Mouse (Mus musculus): ENCODE measurements around the gene Mccc2. TPM values are rescaled to one million over a fixed set of nuclear protein-coding genes. Genes with fewer than 3 reads are reported as not detected.

Mccc2 gene
- polyA plus RNA-seq, 1 experiment from 2014 or later, result 32.5 TPM

DNA sequence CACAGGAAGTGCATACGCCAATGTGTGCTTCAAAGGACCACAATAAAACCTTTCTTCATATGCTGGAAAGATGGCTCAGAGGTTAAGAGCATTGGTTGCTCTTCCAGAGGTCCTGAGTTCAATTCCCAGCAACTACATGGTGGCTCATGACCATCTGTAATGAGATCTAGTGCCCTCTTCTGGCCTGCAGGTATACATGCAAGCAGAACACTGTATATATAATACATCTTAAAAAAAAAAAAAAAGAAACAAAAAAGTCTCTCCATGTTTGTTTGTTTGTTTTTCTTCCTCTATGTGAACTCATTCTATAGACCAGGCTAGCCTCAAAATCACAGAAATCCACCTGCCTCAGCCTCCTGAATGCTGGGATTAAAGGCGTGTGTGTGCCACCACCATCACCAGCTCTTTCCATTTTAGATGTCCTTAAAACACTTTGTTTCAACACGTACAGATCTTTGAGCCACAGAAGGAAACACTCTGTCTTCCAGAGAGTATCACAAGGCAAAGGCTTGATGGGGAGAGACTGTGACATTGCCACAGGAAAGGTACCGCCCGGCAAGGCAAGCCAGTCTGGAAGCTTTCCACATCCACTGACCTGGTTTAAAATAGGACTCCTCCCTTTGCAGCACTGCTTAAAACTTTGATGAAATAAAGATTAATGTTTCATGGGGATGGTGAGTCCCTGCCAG is 60.4 kb downstream of the Mccc2 start:
- TF ChIP-seq CTCF (IDR thresholded peaks at IDR 0.05; ENCODE audit: low read depth) (peak; percentile 30), EP300 (IDR thresholded peaks at IDR 0.05; ENCODE audit: low read depth) (no peak)
- H3K36me3 ChIP-seq (replicated peaks; ENCODE audit: insufficient read depth, low read length), result peaks cover 22% of the 10 kb centered on the region; the same call in 1 of the 2 replicates
- H3K4me2 ChIP-seq (ENCODE audit: low read depth, low read length), result no peak overlapping the region
- H3K27ac ChIP-seq (ENCODE audit: low read depth), result no peak overlapping the region
- no peak overlapping the region for H3K4me3 ChIP-seq (ENCODE audit: low read depth, low read length)
- no peaks in the 10 kb centered on the region for H3K27me3 ChIP-seq (ENCODE audit: insufficient read depth, low read length)
- H3K4me1 ChIP-seq (ENCODE audit: insufficient read depth), result no peaks in the 10 kb centered on the region
- H3K9ac ChIP-seq (replicated peaks), result no peak overlapping the region
- WGBS (ENCODE audit: insufficient replicate concordance), result 81% methylated on average over 5 of the region's 5 CpGs
- DNase-seq (no peak), ATAC-seq (no peak)
- H3K9me3 ChIP-seq (ENCODE audit: low read length), result no peaks in the 10 kb centered on the region

DNA sequence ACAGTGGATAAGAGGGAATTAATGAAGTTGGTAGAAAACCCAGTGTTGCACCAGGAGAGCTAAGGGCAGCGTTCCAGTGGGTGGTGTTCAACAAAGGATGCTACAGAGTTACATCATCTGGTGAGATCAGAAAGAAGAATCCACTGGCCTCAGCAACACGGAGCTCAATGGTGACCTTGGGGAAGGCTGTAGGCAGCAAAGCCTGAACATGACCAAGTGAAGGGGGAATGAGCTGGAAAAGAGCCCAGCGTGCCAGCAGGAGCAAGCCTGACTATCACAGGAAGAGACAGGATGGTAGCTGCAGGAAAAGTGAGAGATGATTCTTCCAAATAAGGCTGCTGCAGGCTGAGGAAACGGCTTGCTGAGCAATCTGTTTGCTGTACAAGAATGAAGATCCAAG is 68.0 kb downstream of the Mccc2 start:
- no peak overlapping the region for H3K4me3 ChIP-seq (ENCODE audit: low read depth, low read length)
- peaks cover 29% of the 10 kb centered on the region; the same call in 1 of the 2 replicates for H3K36me3 ChIP-seq (replicated peaks; ENCODE audit: insufficient read depth, low read length)
- no peak overlapping the region for H3K9ac ChIP-seq (replicated peaks)
- TF ChIP-seq CTCF (IDR thresholded peaks at IDR 0.05; ENCODE audit: low read depth) (no peak), EP300 (IDR thresholded peaks at IDR 0.05; ENCODE audit: low read depth) (no peak)
- H3K27me3 ChIP-seq (ENCODE audit: insufficient read depth, low read length), result no peaks in the 10 kb centered on the region
- no peaks in the 10 kb centered on the region for H3K4me1 ChIP-seq (ENCODE audit: insufficient read depth)
- H3K9me3 ChIP-seq (ENCODE audit: low read length), result peaks cover 4% of the 10 kb centered on the region; the same call in 1 of the 2 replicates
- H3K4me2 ChIP-seq (ENCODE audit: low read depth, low read length), result no peak overlapping the region
- no peak for DNase-seq
- no peak for ATAC-seq
- H3K27ac ChIP-seq (ENCODE audit: low read depth), result no peak overlapping the region
- 83% methylated on average over 4 of the region's 4 CpGs for WGBS (ENCODE audit: insufficient replicate concordance)

DNA sequence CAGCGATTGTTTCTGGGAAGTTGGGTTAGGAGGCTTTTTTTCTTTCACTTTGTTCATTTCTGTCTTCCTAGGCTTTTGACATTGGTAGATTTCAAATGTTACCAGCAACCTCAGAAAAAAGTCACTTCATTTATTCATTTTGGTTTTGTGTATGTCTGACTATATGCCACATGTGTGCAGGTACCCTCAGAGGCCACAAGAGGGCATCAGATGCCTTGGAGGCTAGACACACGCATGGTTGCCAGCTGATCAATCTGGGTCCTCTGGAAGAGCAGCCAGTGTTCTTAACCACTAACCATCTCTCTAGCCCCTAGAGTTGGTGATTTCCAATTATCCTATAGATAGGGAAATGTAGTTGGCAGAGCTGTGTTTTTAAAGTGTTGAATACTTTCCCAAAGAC is 71.9 kb downstream of the Mccc2 start:
- H3K4me2 ChIP-seq (ENCODE audit: low read depth, low read length), result no peak overlapping the region

DNA sequence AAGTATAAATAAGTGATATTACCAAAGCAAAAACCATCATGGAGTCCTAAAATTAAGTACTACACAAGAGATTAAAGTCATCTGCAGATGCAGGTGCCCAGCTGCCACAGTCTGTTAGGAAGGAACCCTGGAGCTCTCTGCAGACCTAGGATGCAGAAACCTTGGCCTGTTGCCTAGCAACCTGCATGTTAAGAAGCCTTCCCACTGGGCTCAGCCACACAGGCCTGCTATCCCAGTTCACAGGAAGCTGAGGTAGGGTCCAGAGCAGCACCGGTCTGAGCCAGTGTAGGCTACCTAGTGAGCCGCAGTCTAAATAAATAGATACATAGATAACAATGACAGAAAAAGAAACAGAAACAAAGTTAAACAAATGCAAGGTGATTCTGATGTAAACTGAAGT is 74.8 kb downstream of the Mccc2 start:
- Histone ChIP-seq H3K36me3 (replicated peaks; ENCODE audit: insufficient read depth, low read length) (no peaks in the 10 kb centered on the region), H3K9ac (replicated peaks) (no peak overlapping the region), H3K4me2 (ENCODE audit: low read depth, low read length) (no peak overlapping the region), H3K4me3 (ENCODE audit: low read depth, low read length) (no peak overlapping the region), H3K27me3 (ENCODE audit: insufficient read depth, low read length) (no peaks in the 10 kb centered on the region), H3K27ac (ENCODE audit: low read depth) (no peak overlapping the region), H3K9me3 (ENCODE audit: low read length) (peaks cover 4% of the 10 kb centered on the region; the same call in 1 of the 2 replicates), H3K4me1 (ENCODE audit: insufficient read depth) (no peaks in the 10 kb centered on the region; the same call in 1 of the 2 replicates)
- 48% methylated on average over 2 of the region's 2 CpGs for whole genome bisulfite sequencing (ENCODE audit: insufficient replicate concordance)
- TF ChIP-seq CTCF (IDR thresholded peaks at IDR 0.05; ENCODE audit: low read depth) (no peak), EP300 (IDR thresholded peaks at IDR 0.05; ENCODE audit: low read depth) (no peak)
- ATAC-seq, result no peak
- no peak for DNase-seq

More for the DNA sequence above, 71.9 kb downstream of the Mccc2 start:
- H3K27me3 ChIP-seq (ENCODE audit: insufficient read depth, low read length), result no peaks in the 10 kb centered on the region
- H3K9ac ChIP-seq (replicated peaks), result no peak overlapping the region
- H3K27ac ChIP-seq (ENCODE audit: low read depth), result no peak overlapping the region
- 92% methylated on average over 2 of the region's 2 CpGs for WGBS (ENCODE audit: insufficient replicate concordance)
- 0 out of 2 replicates have a peak, but pooled peaks cover 7% of the 10 kb centered on the region for H3K36me3 ChIP-seq (replicated peaks; ENCODE audit: insufficient read depth, low read length)
- DNase-seq, result no peak
- no peak overlapping the region for H3K4me3 ChIP-seq (ENCODE audit: low read depth, low read length)
- TF ChIP-seq EP300 (IDR thresholded peaks at IDR 0.05; ENCODE audit: low read depth) (no peak), CTCF (IDR thresholded peaks at IDR 0.05; ENCODE audit: low read depth) (peak; percentile 26)
- ATAC-seq, result no peak
- H3K4me1 ChIP-seq (ENCODE audit: insufficient read depth), result no peaks in the 10 kb centered on the region; the same call in 1 of the 2 replicates
- H3K9me3 ChIP-seq (ENCODE audit: low read length), result peaks cover 4% of the 10 kb centered on the region; the same call in 1 of the 2 replicates

DNA sequence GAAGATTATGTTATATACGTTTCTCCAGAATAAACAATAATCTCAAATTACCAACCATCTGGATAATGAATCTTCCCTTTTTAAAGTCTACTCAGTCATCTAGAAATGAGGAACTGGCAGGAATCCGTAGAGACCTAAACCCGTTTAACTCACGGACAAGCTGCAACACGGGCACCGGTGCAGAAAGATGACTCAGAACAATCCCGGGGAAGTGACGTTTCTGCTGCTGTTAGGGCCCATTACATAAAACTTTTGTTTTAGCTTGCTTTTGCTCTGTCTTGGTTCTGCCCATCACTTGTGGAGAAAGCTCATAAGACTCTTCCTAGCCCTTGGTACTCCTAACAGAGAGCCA is 76.1 kb downstream of the Mccc2 start:
- no peak overlapping the region for H3K9ac ChIP-seq (replicated peaks)
- no peaks in the 10 kb centered on the region; the same call in 1 of the 2 replicates for H3K4me1 ChIP-seq (ENCODE audit: insufficient read depth)
- peaks cover 4% of the 10 kb centered on the region; the same call in 1 of the 2 replicates for H3K9me3 ChIP-seq (ENCODE audit: low read length)
- no peak overlapping the region for H3K27ac ChIP-seq (ENCODE audit: low read depth)
- no peak for DNase-seq
- ATAC-seq, result no peak
- no peak overlapping the region for H3K4me3 ChIP-seq (ENCODE audit: low read depth, low read length)
- no peak for TF ChIP-seq CTCF (IDR thresholded peaks at IDR 0.05; ENCODE audit: low read depth)
- no peak for TF ChIP-seq EP300 (IDR thresholded peaks at IDR 0.05; ENCODE audit: low read depth)
- no peaks in the 10 kb centered on the region for H3K27me3 ChIP-seq (ENCODE audit: insufficient read depth, low read length)
- no peaks in the 10 kb centered on the region for H3K36me3 ChIP-seq (replicated peaks; ENCODE audit: insufficient read depth, low read length)
- WGBS (ENCODE audit: insufficient replicate concordance), result 35% methylated on average over 8 of the region's 8 CpGs
- H3K4me2 ChIP-seq (ENCODE audit: low read depth, low read length), result no peak overlapping the region

DNA sequence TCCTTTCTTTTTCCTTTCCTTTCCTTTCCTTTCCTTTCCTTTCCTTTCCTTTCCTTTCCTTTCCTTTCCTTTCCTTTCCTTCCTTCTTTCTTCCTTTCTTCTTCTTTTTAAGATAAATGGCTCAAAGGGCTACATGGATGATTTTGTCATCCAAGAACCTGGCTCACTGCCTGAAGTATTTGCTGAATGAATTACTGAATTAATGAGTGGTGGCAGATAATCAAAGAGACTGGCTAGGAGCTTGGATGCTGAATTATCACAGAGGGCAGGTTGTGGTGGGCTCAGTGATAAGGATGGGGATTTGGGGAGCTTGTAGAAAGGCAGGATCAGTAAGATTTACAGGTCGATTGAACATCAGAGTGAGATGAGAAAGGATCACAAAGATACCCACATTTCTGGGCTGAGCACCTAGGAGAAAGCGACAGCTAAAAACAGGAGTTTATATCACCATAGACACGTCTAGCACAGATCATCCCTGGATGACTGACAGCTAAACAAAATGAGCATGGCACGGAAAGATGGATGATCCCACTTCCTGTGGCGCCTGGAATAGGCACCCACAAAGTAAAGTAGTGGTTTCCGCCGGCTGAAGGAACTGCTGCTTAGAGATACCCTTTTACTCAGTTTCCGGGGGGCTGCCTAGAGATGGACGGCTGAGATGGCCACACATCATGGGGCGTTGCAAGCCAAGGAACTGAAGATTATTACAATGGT is 76.7 kb downstream of the Mccc2 start:
- no peak overlapping the region for H3K4me2 ChIP-seq (ENCODE audit: low read depth, low read length)
- H3K9me3 ChIP-seq (ENCODE audit: low read length), result peaks cover 4% of the 10 kb centered on the region; the same call in 1 of the 2 replicates
- WGBS (ENCODE audit: insufficient replicate concordance), result 30% methylated on average over 10 of the region's 10 CpGs
- no peak for DNase-seq
- H3K27me3 ChIP-seq (ENCODE audit: insufficient read depth, low read length), result no peaks in the 10 kb centered on the region
- no peaks in the 10 kb centered on the region; the same call in 1 of the 2 replicates for H3K4me1 ChIP-seq (ENCODE audit: insufficient read depth)
- no peaks in the 10 kb centered on the region for H3K36me3 ChIP-seq (replicated peaks; ENCODE audit: insufficient read depth, low read length)
- ATAC-seq, result no peak
- no peak overlapping the region for H3K4me3 ChIP-seq (ENCODE audit: low read depth, low read length)
- H3K27ac ChIP-seq (ENCODE audit: low read depth), result no peak overlapping the region
- H3K9ac ChIP-seq (replicated peaks), result no peak overlapping the region
- TF ChIP-seq EP300 (IDR thresholded peaks at IDR 0.05; ENCODE audit: low read depth) (no peak), CTCF (IDR thresholded peaks at IDR 0.05; ENCODE audit: low read depth) (no peak)

All from liver, postnatal 0 days (tissue).